Comparison of ENCODE assay signal across 8 mouse cellular contexts in genomic region chr3:89394894-89395256, GRCm38 (mm10). TPM values are rescaled to one million over a fixed set of nuclear protein-coding genes. Genes with fewer than 3 reads are reported as not detected.
A peak's percentile ranks its signal among the peaks of the same experiment; 100 is the strongest.
DNase-seq lines count a peak whose midpoint lies in the region; ATAC-seq lines count a peak whose summit lies in the region.

No protein-coding gene starts in this region.

- H3K9ac ChIP-seq in hindbrain, embryonic 16.5 days (ENCODE audit: low read depth, low read length), result peak overlapping the region; percentile 33
- H3K9ac ChIP-seq in liver, embryonic 11.5 days (ENCODE audit: low read depth, low read length), result peak overlapping the region; percentile 70

- WGBS in hindbrain, embryonic 16.5 days, result 0% methylated on average over 10 of the region's 12 CpGs
- WGBS in liver, embryonic 11.5 days, result under 1% methylated on average over 12 of the region's 12 CpGs

- H3K4me3 ChIP-seq in hindbrain, embryonic 16.5 days (ENCODE audit: low read length), result peak overlapping the region; percentile 45
- peak overlapping the region; percentile 64 for H3K4me3 ChIP-seq in liver, embryonic 11.5 days (ENCODE audit: low read depth, low read length)

- peak overlapping the region; percentile 34; the same call in 1 of the 2 replicates for H3K27ac ChIP-seq in hindbrain, embryonic 16.5 days (ENCODE audit: low read depth, low read length)
- H3K27ac ChIP-seq in liver, embryonic 11.5 days (ENCODE audit: low read depth, low read length), result peak overlapping the region; percentile 88

- peak; percentile 54 for DNase-seq in spleen, adult 12 weeks (ENCODE audit: low spot score)
- DNase-seq in spleen, postnatal 14 days (ENCODE audit: low spot score in 2 of 2), result no peak
- DNase-seq in cerebellum, adult 8-10 months, result peak; percentile 86
- DNase-seq in forelimb bud, embryonic 11.5 days (ENCODE audit: low read depth, low spot score), result peak; percentile 81
- peak; percentile 80 for DNase-seq in liver, embryonic 11.5 days (ENCODE audit: low spot score)
- peak; percentile 83 for DNase-seq in urinary bladder, postnatal 14 days (ENCODE audit: low spot score)

- no peaks in the 10 kb centered on the region for H3K9me3 ChIP-seq in hindbrain, embryonic 16.5 days (ENCODE audit: control insufficient read depth, low read length)
- H3K9me3 ChIP-seq in liver, embryonic 11.5 days (ENCODE audit: control insufficient read depth, low read length), result no peaks in the 10 kb centered on the region

- peaks cover 52% of the 10 kb centered on the region for H3K4me1 ChIP-seq in hindbrain, embryonic 16.5 days (ENCODE audit: control insufficient read depth, insufficient read depth, low read depth, low read length)
- H3K4me1 ChIP-seq in liver, embryonic 11.5 days (replicated peaks; ENCODE audit: control insufficient read depth, insufficient read depth, low read length), result peaks cover 35% of the 10 kb centered on the region

- peaks cover 16% of the 10 kb centered on the region for H3K27me3 ChIP-seq in hindbrain, embryonic 16.5 days (replicated peaks; ENCODE audit: control insufficient read depth, insufficient read depth, low read length)
- H3K27me3 ChIP-seq in liver, embryonic 11.5 days (replicated peaks; ENCODE audit: control insufficient read depth, insufficient read depth, low read length), result no peaks in the 10 kb centered on the region; the same call in 1 of the 2 replicates

- H3K4me2 ChIP-seq in hindbrain, embryonic 16.5 days (ENCODE audit: low read length), result peak overlapping the region; percentile 74
- peak overlapping the region; percentile 99 for H3K4me2 ChIP-seq in liver, embryonic 11.5 days

- ATAC-seq in hindbrain, embryonic 16.5 days, result peak; percentile 7; the same call in 1 of the 2 replicates
- ATAC-seq in liver, embryonic 11.5 days (replicated peaks; ENCODE audit: low FRiP score), result peak; percentile 24; the same call in 1 of the 2 replicates
- ATAC-seq in monocyte, adult 5-6 weeks (replicated peaks; ENCODE audit: insufficient number of reproducible peaks, low FRiP score, low TSS enrichment, poor library complexity, severe bottlenecking), result 0 out of 2 replicates have a peak, but pooled peaks have one; percentile 6

- H3K36me3 ChIP-seq in hindbrain, embryonic 16.5 days (ENCODE audit: control insufficient read depth, insufficient read depth, low read length), result no peaks in the 10 kb centered on the region
- no peaks in the 10 kb centered on the region for H3K36me3 ChIP-seq in liver, embryonic 11.5 days (ENCODE audit: control insufficient read depth, insufficient read depth, low read length)

RNA-seq across cellular contexts. Expression of gene Zbtb7b, which starts 0.3 kb away (rescaled TPM):
- polyA plus RNA-seq in hindbrain, embryonic 16.5 days (2015; fragmentation: Nextera tagmentation; extraction: Ambion mirVana), result 0.79 and 0.88 TPM in 2 replicates
- polyA plus RNA-seq in liver, embryonic 11.5 days (2014; fragmentation: Nextera tagmentation; extraction: Ambion mirVana), result 1.5 and 2.1 TPM in 2 replicates
- total RNA-seq in monocyte, adult 5-6 weeks (2017), result 49.4 to 76.6 TPM (median 51.2 TPM) in 3 replicates

RNA-seq across cellular contexts. Expression of gene Lenep, which starts 7.7 kb away (rescaled TPM):
- 0.60 TPM in 1 of 2 replicates, not detected in the other for polyA plus RNA-seq in hindbrain, embryonic 16.5 days (2015; fragmentation: Nextera tagmentation; extraction: Ambion mirVana)
- polyA plus RNA-seq in liver, embryonic 11.5 days (2014; fragmentation: Nextera tagmentation; extraction: Ambion mirVana), result not detected in 2 replicates
- total RNA-seq in monocyte, adult 5-6 weeks (2017), result 1.4 TPM in 1 of 3 replicates, not detected in the others

RNA-seq across cellular contexts. Expression of gene Flad1, which starts 16.8 kb away (rescaled TPM):
- 34.7 and 36.6 TPM in 2 replicates for polyA plus RNA-seq in hindbrain, embryonic 16.5 days (2015; fragmentation: Nextera tagmentation; extraction: Ambion mirVana)
- 34.3 and 37.8 TPM in 2 replicates for polyA plus RNA-seq in liver, embryonic 11.5 days (2014; fragmentation: Nextera tagmentation; extraction: Ambion mirVana)
- total RNA-seq in monocyte, adult 5-6 weeks (2017), result 16.5 to 22.8 TPM (median 22.4 TPM) in 3 replicates

RNA-seq across cellular contexts. Expression of gene Cks1b, which starts 23.3 kb away (rescaled TPM):
- 87.9 and 91.5 TPM in 2 replicates for polyA plus RNA-seq in hindbrain, embryonic 16.5 days (2015; fragmentation: Nextera tagmentation; extraction: Ambion mirVana)
- 498 and 502 TPM in 2 replicates for polyA plus RNA-seq in liver, embryonic 11.5 days (2014; fragmentation: Nextera tagmentation; extraction: Ambion mirVana)
- total RNA-seq in monocyte, adult 5-6 weeks (2017), result 7.5 to 10.2 TPM (median 8.1 TPM) in 3 replicates

RNA-seq across cellular contexts. Expression of gene Shc1, which starts 23.4 kb away (rescaled TPM):
- 16.9 and 23.8 TPM in 2 replicates for polyA plus RNA-seq in hindbrain, embryonic 16.5 days (2015; fragmentation: Nextera tagmentation; extraction: Ambion mirVana)
- 72.8 and 75.6 TPM in 2 replicates for polyA plus RNA-seq in liver, embryonic 11.5 days (2014; fragmentation: Nextera tagmentation; extraction: Ambion mirVana)
- total RNA-seq in monocyte, adult 5-6 weeks (2017), result 48.9 to 65.4 TPM (median 58.4 TPM) in 3 replicates

Comparison
In these comparisons a context has a peak if more than half of its experiments do, and no peak if none do; other contexts are left out.
1. DNase-seq: peak in spleen, adult 12 weeks (single experiment), cerebellum, adult 8-10 months (single experiment), forelimb bud, embryonic 11.5 days (single experiment), liver, embryonic 11.5 days (single experiment) and urinary bladder, postnatal 14 days (single experiment); none in spleen, postnatal 14 days (0 of 2).
2. Peak in every context shown above with its lines, with median percentiles within 50 percentile points of each other: ATAC-seq.